Mouse (Mus musculus): ENCODE results near the gene I0C0044D17Rik.

GRCm38 (mm10) chr4:98822478-98822877, 1.2 kb downstream of the I0C0044D17Rik start:
- no peak for TF ChIP-seq CTCF (IDR thresholded peaks at IDR 0.05; ENCODE audit: low read depth, low read length)
- TF ChIP-seq TAL1 (conservative IDR thresholded peaks at IDR 0.05; ENCODE audit: low read depth, low read length), result no peak
